Mouse (Mus musculus): ENCODE data around the gene Tango2.
"Not testable (repeated sequence)": the region's sequence is repeated elsewhere in the genome, so short reads cannot be mapped to it uniquely, and the experiment has no call there.

The Tango2 gene

GRCm38 (mm10) chr16:18342650-18343570 is 5.0 kb downstream of the Tango2 start:
- peak; percentile 22 to 34 for DNase-seq (ENCODE audit: low spot score in 2 of 2)

GRCm38 (mm10) chr16:18342076-18342475 is 5.8 kb downstream of the Tango2 start:
- no peak for DNase-seq (ENCODE audit: low spot score in 2 of 2)

GRCm38 (mm10) chr16:18341605-18342004 is 6.3 kb downstream of the Tango2 start:
- DNase-seq (ENCODE audit: low spot score in 2 of 2), result no peak

GRCm38 (mm10) chr16:18339866-18340265 is 8.0 kb downstream of the Tango2 start:
- peak; percentile 65 to 66 for DNase-seq (ENCODE audit: low spot score in 2 of 2)

GRCm38 (mm10) chr16:18337261-18337660 is 10.6 kb downstream of the Tango2 start:
- no peak for DNase-seq (ENCODE audit: low spot score in 2 of 2)

GRCm38 (mm10) chr16:18335981-18336380 is 11.9 kb downstream of the Tango2 start:
- peak; percentile 34 to 51 for DNase-seq (ENCODE audit: low spot score in 2 of 2)

- peak; percentile 33 to 49 for DNase-seq (ENCODE audit: low spot score in 2 of 2)
Measured at GRCm38 (mm10) chr16:18333976-18334375, 13.9 kb downstream of the Tango2 start.

- DNase-seq (ENCODE audit: low spot score in 2 of 2), result no peak
Measured at GRCm38 (mm10) chr16:18328524-18328923, 19.4 kb downstream of the Tango2 start.

- DNase-seq (ENCODE audit: low spot score in 2 of 2), result no peak
Measured at GRCm38 (mm10) chr16:18327936-18328335, 20.0 kb downstream of the Tango2 start.

- DNase-seq (ENCODE audit: low spot score in 2 of 2), result no peak
Measured at GRCm38 (mm10) chr16:18325741-18326140, 22.2 kb downstream of the Tango2 start.

- no peak for DNase-seq (ENCODE audit: low spot score in 2 of 2)
Measured at GRCm38 (mm10) chr16:18324031-18324430, 23.9 kb downstream of the Tango2 start.

- no peak for DNase-seq (ENCODE audit: low spot score in 2 of 2)
Measured at GRCm38 (mm10) chr16:18323460-18323859, 24.4 kb downstream of the Tango2 start.

GRCm38 (mm10) chr16:18321443-18321842 is 26.5 kb downstream of the Tango2 start:
- DNase-seq (ENCODE audit: low spot score in 2 of 2), result no peak

- no peak for DNase-seq (ENCODE audit: low spot score in 2 of 2)
Measured at GRCm38 (mm10) chr16:18318992-18319391, 28.9 kb downstream of the Tango2 start.

- no peak for DNase-seq (ENCODE audit: low spot score in 2 of 2)
Measured at GRCm38 (mm10) chr16:18308159-18308558, 39.7 kb downstream of the Tango2 start.

GRCm38 (mm10) chr16:18289614-18290013 is 58.3 kb downstream of the Tango2 start:
- not testable (repeated sequence) for DNase-seq (ENCODE audit: low spot score in 2 of 2)

GRCm38 (mm10) chr16:18289067-18289588 is 58.8 kb downstream of the Tango2 start, which contains the start of gene Dgcr8:
TSS of gene Dgcr8 (minus strand) at chr16:18289246.
- DNase-seq (ENCODE audit: low spot score in 2 of 2), result peak; percentile 97 to 98

GRCm38 (mm10) chr16:18288581-18289061 is 59.3 kb downstream of the Tango2 start:
- DNase-seq (ENCODE audit: low spot score in 2 of 2), result no peak

GRCm38 (mm10) chr16:18288166-18288565 is 59.7 kb downstream of the Tango2 start:
- peak in 1 of 2 experiments; percentile 10 for DNase-seq (ENCODE audit: low spot score in 2 of 2)

- no peak for DNase-seq (ENCODE audit: low spot score in 2 of 2)
Measured at GRCm38 (mm10) chr16:18275166-18275565, 72.7 kb downstream of the Tango2 start.

- DNase-seq (ENCODE audit: low spot score in 2 of 2), result no peak
Measured at GRCm38 (mm10) chr16:18268182-18268581, 79.7 kb downstream of the Tango2 start.

GRCm38 (mm10) chr16:18265024-18265423 is 82.9 kb downstream of the Tango2 start:
- no peak for DNase-seq (ENCODE audit: low spot score in 2 of 2)

- no peak for DNase-seq (ENCODE audit: low spot score in 2 of 2)
Measured at GRCm38 (mm10) chr16:18258221-18258620, 89.7 kb downstream of the Tango2 start, which contains the start of gene Gm49776. TSS of gene Gm49776 (minus strand) at chr16:18258321.

Measured in heart, adult 9 months (tissue).